Mouse (Mus musculus): ENCODE measurements around the gene Lrrc10.

GRCm38 (mm10) chr10:117005707-117006464 is 39.3 kb upstream of the Lrrc10 start:
- TF ChIP-seq ZKSCAN1 (IDR thresholded peaks at IDR 0.05; ENCODE audit: low read depth, low read length) = no peak
- no peak for TF ChIP-seq MAZ (IDR thresholded peaks at IDR 0.05; ENCODE audit: low read depth, low read length)
- no peak for TF ChIP-seq GATA1 (IDR thresholded peaks at IDR 0.05; ENCODE audit: low read depth, low read length)
- no peak for TF ChIP-seq CTCF (IDR thresholded peaks at IDR 0.05 in 2 of 3, conservative IDR thresholded peaks at IDR 0.05 in 1 of 3; ENCODE audit: control insufficient read depth in 1 of 3, insufficient read depth in 1 of 3, low read depth in 2 of 3, low read length in 3 of 3, poor library complexity in 1 of 3, severe bottlenecking in 1 of 3)

Data from MEL (cell line).